Comparison of ENCODE assay signal across 11 mouse cellular contexts in the genomic region with DNA sequence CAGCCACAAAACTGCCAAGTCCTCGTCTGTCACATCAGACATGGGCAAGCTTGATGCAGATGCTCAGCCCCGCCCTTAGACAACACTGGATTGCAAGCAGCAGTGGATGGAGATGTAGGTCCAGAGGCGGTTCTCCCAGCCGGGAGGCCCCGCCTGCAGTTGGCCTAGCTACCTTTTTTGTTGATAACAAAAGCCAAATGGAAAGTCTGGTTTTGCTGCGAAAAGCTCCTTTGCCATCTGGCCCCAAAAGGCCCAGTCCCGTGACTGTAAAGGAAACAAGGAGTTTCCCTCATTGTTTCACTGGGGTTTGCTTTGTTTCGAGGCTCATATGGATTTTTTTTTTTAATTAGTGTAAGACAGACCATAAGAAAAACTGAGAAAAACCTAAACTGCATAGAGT. TPM values are rescaled to one million over a fixed set of nuclear protein-coding genes. Genes with fewer than 3 reads are reported as not detected.
DNase-seq lines count a peak whose midpoint lies in the region; ATAC-seq and TF ChIP-seq lines count a peak whose summit lies in the region.
"Had no signal": no experiment of that assay in that cellular context is flagged by ENCODE, and none has a peak within 500 bp of the region (broad histone marks: within the 10 kb centered on the region; RNA-seq: fewer than 3 reads in every experiment).

No protein-coding gene starts in this region.

- H3K27me3 ChIP-seq in forebrain, postnatal 0 days (ENCODE audit: insufficient read depth, low read length): no peaks in the 10 kb centered on the region
- H3K27me3 ChIP-seq in forebrain, embryonic 10.5 days (ENCODE audit: poor library complexity, severe bottlenecking): no peaks in the 10 kb centered on the region
- H3K27me3 ChIP-seq in megakaryocyte, embryonic 14.5 days (replicated peaks): no peaks in the 10 kb centered on the region
- H3K27me3 ChIP-seq in limb, embryonic 14.5 days (ENCODE audit: control insufficient read depth, insufficient read depth, low read length): no peaks in the 10 kb centered on the region
- H3K27me3 ChIP-seq: neural tube, embryonic 15.5 days had no signal

- intact Hi-C loops in left cerebral cortex, postnatal 4 days (cut with DNase I): no loop called here

- TF ChIP-seq POLR2A in limb, embryonic 14.5 days (IDR thresholded peaks at IDR 0.05; ENCODE audit: borderline replicate concordance, extremely low read depth, insufficient read depth, insufficient read length): no peak

- ATAC-seq in forebrain, postnatal 0 days: no peak
- ATAC-seq in megakaryocyte, adult 5-6 weeks (ENCODE audit: poor library complexity, severe bottlenecking): no peak
- ATAC-seq in limb, embryonic 14.5 days (ENCODE audit: low FRiP score, low read depth): no peak

- H3K9me3 ChIP-seq in forebrain, postnatal 0 days (ENCODE audit: low read length): no peaks in the 10 kb centered on the region
- H3K9me3 ChIP-seq in forebrain, embryonic 10.5 days: no peaks in the 10 kb centered on the region
- H3K9me3 ChIP-seq in megakaryocyte, embryonic 14.5 days: no peaks in the 10 kb centered on the region
- H3K9me3 ChIP-seq in limb, embryonic 14.5 days (ENCODE audit: control insufficient read depth, low read length): no peaks in the 10 kb centered on the region
- H3K9me3 ChIP-seq: neural tube, embryonic 15.5 days had no signal

- DNase-seq in forebrain, postnatal 0 days: peak; percentile 43
- no peak for DNase-seq in forebrain, embryonic 10.5 days (ENCODE audit: extremely low spot score, low spot score)
- no peak for DNase-seq in limb, embryonic 14.5 days (ENCODE audit: low spot score)
- no peak for DNase-seq in left cerebral cortex, postnatal 4 days
- no peak for DNase-seq in frontal cortex, adult 2 months (ENCODE audit: extremely low spot score in 1 of 2, low spot score in 1 of 2)
- DNase-seq in thymus, postnatal 25 days: no peak
- DNase-seq: cerebellum, postnatal 14 days had no signal

- 25% methylated on average over 8 of the region's 8 CpGs for WGBS in forebrain, postnatal 0 days
- 55% methylated on average over 8 of the region's 8 CpGs for WGBS in forebrain, embryonic 10.5 days
- 44% methylated on average over 8 of the region's 8 CpGs for WGBS in limb, embryonic 14.5 days

- no peaks in the 10 kb centered on the region for H3K4me1 ChIP-seq in forebrain, postnatal 0 days (ENCODE audit: insufficient read depth)
- H3K4me1 ChIP-seq in forebrain, embryonic 10.5 days: peaks cover 40% of the 10 kb centered on the region
- peaks cover 100% of the 10 kb centered on the region for H3K4me1 ChIP-seq in megakaryocyte, embryonic 14.5 days
- peaks cover 58% of the 10 kb centered on the region for H3K4me1 ChIP-seq in limb, embryonic 14.5 days (ENCODE audit: control insufficient read depth, insufficient read depth, low read length)

- no peak overlapping the region for H3K27ac ChIP-seq in forebrain, postnatal 0 days (ENCODE audit: low read depth, low read length)
- H3K27ac ChIP-seq in forebrain, embryonic 10.5 days: no peak overlapping the region
- H3K27ac ChIP-seq in limb, embryonic 14.5 days (replicated peaks; ENCODE audit: low read depth, low read length): peak overlapping the region; percentile 69; the same call in 1 of the 2 replicates
- H3K27ac ChIP-seq: macrophage had no signal

- no peak overlapping the region for H3K4me3 ChIP-seq in forebrain, postnatal 0 days (ENCODE audit: low read depth, low read length)
- H3K4me3 ChIP-seq in forebrain, embryonic 10.5 days: no peak overlapping the region
- H3K4me3 ChIP-seq in megakaryocyte, embryonic 14.5 days (replicated peaks): peak overlapping the region; percentile 60
- no peak overlapping the region for H3K4me3 ChIP-seq in limb, embryonic 14.5 days (replicated peaks; ENCODE audit: low read length)
- H3K4me3 ChIP-seq: neural tube, embryonic 15.5 days had no signal

- TF ChIP-seq CTCF in forebrain, postnatal 0 days (IDR thresholded peaks at IDR 0.05; ENCODE audit: low read depth): no peak

- H3K9ac ChIP-seq in forebrain, postnatal 0 days: no peak overlapping the region
- peak overlapping the region; percentile 7; the same call in 1 of the 2 replicates for H3K9ac ChIP-seq in limb, embryonic 14.5 days (ENCODE audit: low read depth, low read length, severe bottlenecking)
- H3K9ac ChIP-seq: neural tube, embryonic 15.5 days had no signal

- no peaks in the 10 kb centered on the region for H3K36me3 ChIP-seq in forebrain, postnatal 0 days (ENCODE audit: insufficient read depth)
- no peaks in the 10 kb centered on the region; the same call in 1 of the 2 replicates for H3K36me3 ChIP-seq in forebrain, embryonic 10.5 days (replicated peaks)
- H3K36me3 ChIP-seq in megakaryocyte, embryonic 14.5 days (replicated peaks; ENCODE audit: low read length): peaks cover 98% of the 10 kb centered on the region
- H3K36me3 ChIP-seq in limb, embryonic 14.5 days (ENCODE audit: control insufficient read depth, insufficient read depth, low read length): peaks cover 10% of the 10 kb centered on the region; the same call in 1 of the 2 replicates
- H3K36me3 ChIP-seq: neural tube, embryonic 15.5 days had no signal

- no peak overlapping the region for H3K4me2 ChIP-seq in forebrain, postnatal 0 days (ENCODE audit: low read depth)
- no peak overlapping the region for H3K4me2 ChIP-seq in limb, embryonic 14.5 days (replicated peaks; ENCODE audit: low read depth, low read length, severe bottlenecking)
- H3K4me2 ChIP-seq: neural tube, embryonic 15.5 days had no signal

RNA-seq across cellular contexts. Expression of gene Cd9, which starts 18.5 kb away (rescaled TPM):
- total RNA-seq in forebrain, postnatal 0 days (2014; rRNA removed): 41.2 and 57.4 TPM in 2 replicates
- 125 and 140 TPM in 2 replicates for polyA plus RNA-seq in forebrain, postnatal 0 days (2015; fragmentation: Nextera tagmentation; extraction: Ambion mirVana)
- 35.3 and 38.2 TPM in 2 replicates for polyA plus RNA-seq in forebrain, embryonic 10.5 days (2016; fragmentation: Nextera tagmentation; extraction: Ambion mirVana)
- 24.2 and 52.6 TPM in 2 replicates for polyA plus RNA-seq in megakaryocyte, embryonic 14.5 days (2012; ENCODE audit: insufficient read depth, low replicate concordance)
- total RNA-seq in megakaryocyte, adult 5-6 weeks (2015): 100 and 106 TPM in 2 replicates
- total RNA-seq in megakaryocyte, adult 5-6 weeks (2017): 65.5 and 74.0 TPM in 2 replicates
- 215 and 273 TPM in 2 replicates for polyA plus RNA-seq in limb, embryonic 14.5 days (2012; rRNA removed)
- 318 and 323 TPM in 2 replicates for polyA plus RNA-seq in limb, embryonic 14.5 days (2014; fragmentation: Nextera tagmentation; extraction: Ambion mirVana)
- 10 to 100 TPM; 53.1 to 56.4 TPM for total RNA-seq in left cerebral cortex, postnatal 4 days (2021)
- 97.2 and 100 TPM in 2 replicates for polyA plus RNA-seq in frontal cortex, adult 2 months (2012; rRNA removed)
